Mouse (Mus musculus): ENCODE data around the gene Themis2. TPM values are rescaled to one million over a fixed set of nuclear protein-coding genes. Genes with fewer than 3 reads are reported as not detected.
"Not testable (repeated sequence)": the region's sequence is repeated elsewhere in the genome, so short reads cannot be mapped to it uniquely, and the experiment has no call there.

Themis2 gene
- total and polyA plus RNA-seq, 3 experiments: 9.3 to 35.7 (median 14.2) TPM

- peaks cover 26 to 38% of the 10 kb centered on the region in 2 experiments for H3K36me3 ChIP-seq (replicated peaks in 1 of 2; ENCODE audit: control insufficient read depth in 1 of 2, insufficient read depth in 1 of 2, low read length in 1 of 2)
- H3K4me1 ChIP-seq (ENCODE audit: control insufficient read depth in 1 of 2, insufficient read depth in 2 of 2): peaks cover 9 to 34% of the 10 kb centered on the region in 2 experiments
- TF ChIP-seq NRF1 (IDR thresholded peaks at IDR 0.05; ENCODE audit: low read depth, low read length) (no peak), BHLHE40 (IDR thresholded peaks at IDR 0.05; ENCODE audit: low read depth, low read length) (peak; percentile 94), MXI1 (IDR thresholded peaks at IDR 0.05; ENCODE audit: low read depth, low read length) (peak; percentile 60; the same call in 1 of the 2 replicates), IRF4 (IDR thresholded peaks at IDR 0.05; ENCODE audit: low read depth, low read length) (0 out of 2 replicates have a peak, but pooled peaks have one; percentile 41), ELF1 (IDR thresholded peaks at IDR 0.05; ENCODE audit: low read depth, low read length) (0 out of 2 replicates have a peak, but pooled peaks have one; percentile 27), ZNF384 (IDR thresholded peaks at IDR 0.05; ENCODE audit: low read depth, low read length) (peak; percentile 33; the same call in 1 of the 2 replicates), ETS1 (conservative IDR thresholded peaks at IDR 0.05; ENCODE audit: low read depth, low read length) (peak; percentile 68), E2F4 (IDR thresholded peaks at IDR 0.05; ENCODE audit: insufficient replicate concordance, low read depth, low read length) (no peak), MEF2A (IDR thresholded peaks at IDR 0.05; ENCODE audit: borderline replicate concordance, low read depth, low read length) (peak; percentile 52; the same call in 1 of the 2 replicates)
- H3K4me2 ChIP-seq (ENCODE audit: insufficient read depth, low read depth, poor library complexity, severe bottlenecking): peak overlapping the region; percentile 87
- H3K9ac ChIP-seq (ENCODE audit: insufficient read depth, low read depth): peak overlapping the region; percentile 22
- dilution Hi-C loops (cut with MboI; ENCODE audit: extremely low pct_ligation_motif_present, extremely low pct_unique_long_range_greater_than_20kb, low sequenced_read_pairs): no loop called here
- no peak for DNase-seq (ENCODE audit: extremely low read depth)
- in situ Hi-C loops (cut with MboI; ENCODE audit: low pct_ligation_motif_present, low pct_unique_long_range_greater_than_20kb, low sequenced_read_pairs): no loop called here
- peak overlapping the region; percentile 74 to 83 (median 81) for H3K4me3 ChIP-seq (replicated peaks in 1 of 3; ENCODE audit: low read depth in 2 of 3, low read length in 2 of 3, poor library complexity in 1 of 3)
- peak overlapping the region; percentile 45 for H3K27ac ChIP-seq (ENCODE audit: insufficient read depth, low read depth)
- no peaks in the 10 kb centered on the region for H3K9me3 ChIP-seq (replicated peaks; ENCODE audit: low read length)
- H3K79me2 ChIP-seq (replicated peaks; ENCODE audit: control insufficient read depth, extremely low read depth, insufficient read depth, poor library complexity, severe bottlenecking): peaks cover 16% of the 10 kb centered on the region
- no peaks in the 10 kb centered on the region for H3K27me3 ChIP-seq (replicated peaks)
Observed at GRCm38 (mm10) chr4:132794028-132794427, 2.2 kb downstream of the Themis2 start.

- peak overlapping the region; percentile 87 for H3K4me2 ChIP-seq (ENCODE audit: insufficient read depth, low read depth, poor library complexity, severe bottlenecking)
Observed at GRCm38 (mm10) chr4:132793322-132794004, 2.7 kb downstream of the Themis2 start.

GRCm38 (mm10) chr4:132789731-132790130 is 6.5 kb downstream of the Themis2 start:
- peaks cover 44 to 69% of the 10 kb centered on the region in 2 experiments for H3K36me3 ChIP-seq (replicated peaks in 1 of 2; ENCODE audit: control insufficient read depth in 1 of 2, insufficient read depth in 1 of 2, low read length in 1 of 2)
- H3K4me2 ChIP-seq (ENCODE audit: insufficient read depth, low read depth, poor library complexity, severe bottlenecking): no peak overlapping the region
- dilution Hi-C loops (cut with MboI; ENCODE audit: extremely low pct_ligation_motif_present, extremely low pct_unique_long_range_greater_than_20kb, low sequenced_read_pairs) (no loop called here), in situ Hi-C loops (cut with MboI; ENCODE audit: low pct_ligation_motif_present, low pct_unique_long_range_greater_than_20kb, low sequenced_read_pairs) (no loop called here)
- no peaks in the 10 kb centered on the region for H3K27me3 ChIP-seq (replicated peaks)
- H3K9me3 ChIP-seq (replicated peaks; ENCODE audit: low read length): peaks cover 4% of the 10 kb centered on the region
- H3K4me1 ChIP-seq (ENCODE audit: control insufficient read depth in 1 of 2, insufficient read depth in 2 of 2): peaks cover 4 to 32% of the 10 kb centered on the region in 2 experiments
- H3K9ac ChIP-seq (ENCODE audit: insufficient read depth, low read depth): no peak overlapping the region
- H3K27ac ChIP-seq (ENCODE audit: insufficient read depth, low read depth): no peak overlapping the region
- H3K79me2 ChIP-seq (replicated peaks; ENCODE audit: control insufficient read depth, extremely low read depth, insufficient read depth, poor library complexity, severe bottlenecking): peaks cover 4% of the 10 kb centered on the region; the same call in 1 of the 2 replicates
- DNase-seq (ENCODE audit: extremely low read depth): no peak
- no peak overlapping the region for H3K4me3 ChIP-seq (replicated peaks in 1 of 3; ENCODE audit: low read depth in 2 of 3, low read length in 2 of 3, poor library complexity in 1 of 3)
- TF ChIP-seq TCF12 (IDR thresholded peaks at IDR 0.05; ENCODE audit: low read depth, low read length) (no peak), JUN (IDR thresholded peaks at IDR 0.05; ENCODE audit: insufficient read depth, low read depth, low read length) (no peak), E2F4 (IDR thresholded peaks at IDR 0.05; ENCODE audit: insufficient replicate concordance, low read depth, low read length) (no peak), NRF1 (IDR thresholded peaks at IDR 0.05; ENCODE audit: low read depth, low read length) (no peak), USF2 (conservative IDR thresholded peaks at IDR 0.05; ENCODE audit: low read depth, low read length) (no peak), ZKSCAN1 (IDR thresholded peaks at IDR 0.05; ENCODE audit: borderline replicate concordance, low read depth, low read length) (no peak), GABPA (IDR thresholded peaks at IDR 0.05; ENCODE audit: insufficient replicate concordance, low read depth, low read length) (no peak), USF1 (IDR thresholded peaks at IDR 0.05; ENCODE audit: low read depth, low read length) (no peak), CTCF (conservative IDR thresholded peaks at IDR 0.05 in 1 of 2, IDR thresholded peaks at IDR 0.05 in 1 of 2; ENCODE audit: low read depth in 2 of 2, low read length in 2 of 2) (peak in 1 of 2 experiments; percentile 49; a peak in 2 of 4 replicates), CHD1 (IDR thresholded peaks at IDR 0.05; ENCODE audit: low read depth, low read length) (no peak), MAFK (IDR thresholded peaks at IDR 0.05; ENCODE audit: insufficient replicate concordance, low read length) (no peak), RAD21 (IDR thresholded peaks at IDR 0.05; ENCODE audit: low read depth, low read length) (peak; percentile 21), NELFE (IDR thresholded peaks at IDR 0.05; ENCODE audit: low read depth, low read length) (no peak), PAX5 (IDR thresholded peaks at IDR 0.05; ENCODE audit: low read length) (no peak), KAT2A (IDR thresholded peaks at IDR 0.05; ENCODE audit: insufficient replicate concordance, low read length) (no peak)

More at GRCm38 (mm10) chr4:132793322-132794004, 2.7 kb downstream of the Themis2 start:
- Histone ChIP-seq H3K36me3 (replicated peaks in 1 of 2; ENCODE audit: control insufficient read depth in 1 of 2, insufficient read depth in 1 of 2, low read length in 1 of 2) (peaks cover 28 to 43% of the 10 kb centered on the region in 2 experiments), H3K4me3 (replicated peaks in 1 of 3; ENCODE audit: low read depth in 2 of 3, low read length in 2 of 3, poor library complexity in 1 of 3) (peak overlapping the region; percentile 74 to 83 (median 81)), H3K9ac (ENCODE audit: insufficient read depth, low read depth) (0 out of 2 replicates have a peak overlapping the region, but pooled peaks have one; percentile 22), H3K4me1 (ENCODE audit: control insufficient read depth in 1 of 2, insufficient read depth in 2 of 2) (peaks cover 9 to 34% of the 10 kb centered on the region in 2 experiments), H3K79me2 (replicated peaks; ENCODE audit: control insufficient read depth, extremely low read depth, insufficient read depth, poor library complexity, severe bottlenecking) (peaks cover 16% of the 10 kb centered on the region), H3K27ac (ENCODE audit: insufficient read depth, low read depth) (peak overlapping the region; percentile 45)
- DNase-seq (ENCODE audit: extremely low read depth); H3K9me3 ChIP-seq (replicated peaks; ENCODE audit: low read length); in situ Hi-C loops (cut with MboI; ENCODE audit: low pct_ligation_motif_present, low pct_unique_long_range_greater_than_20kb, low sequenced_read_pairs); H3K27me3 ChIP-seq (replicated peaks); dilution Hi-C loops (cut with MboI; ENCODE audit: extremely low pct_ligation_motif_present, extremely low pct_unique_long_range_greater_than_20kb, low sequenced_read_pairs): not testable (repeated sequence)
- peak; percentile 23; the same call in 1 of the 2 replicates for TF ChIP-seq ZNF384 (IDR thresholded peaks at IDR 0.05; ENCODE audit: low read depth, low read length)
- 0 out of 2 replicates have a peak, but pooled peaks have one; percentile 72 for TF ChIP-seq TBP (conservative IDR thresholded peaks at IDR 0.05; ENCODE audit: low read depth, low read length)

Data from CH12.LX (cell line).